Mouse (Mus musculus): ENCODE measurements at regions not wholly inside any gene's neighbourhood (a gene's known extent, or its start where the extent isn't known, plus 50 kb on each side); places are given as distances from the start of the nearest gene placed in this dataset.

DNA sequence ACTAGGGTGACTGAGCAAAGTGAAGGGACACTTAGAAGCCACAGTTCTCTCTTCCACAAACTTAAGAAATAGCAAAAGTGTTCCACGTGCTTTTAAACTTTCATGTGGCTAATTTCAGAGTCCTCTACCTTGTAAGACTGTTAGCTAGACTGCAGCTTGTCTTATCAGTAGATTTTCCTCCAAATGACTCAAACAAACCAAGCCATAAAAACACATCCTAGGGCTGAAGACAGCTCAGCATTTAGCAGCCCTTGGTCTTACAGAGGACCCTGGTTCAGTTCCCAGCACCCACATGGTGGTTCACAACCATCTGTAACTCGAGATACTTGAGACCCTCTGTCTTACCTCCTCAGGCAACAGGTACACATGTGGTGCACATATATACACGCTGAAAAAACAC, 209.9 kb upstream of the Klf14 start:
- no peak for TF ChIP-seq CTCF (IDR thresholded peaks at IDR 0.05; ENCODE audit: borderline replicate concordance, insufficient read depth, low read length)
- TF ChIP-seq POLR2A (IDR thresholded peaks at IDR 0.05; ENCODE audit: low read depth, low read length), result no peak
